Mouse (Mus musculus) kidney, postnatal 0 days (tissue): Measurements from ENCODE around the gene Mylip. TPM values are rescaled to one million over a fixed set of nuclear protein-coding genes. Genes with fewer than 3 reads are reported as not detected.

Experiments
- ATAC-seq: fragments of 200-750 bp; cut with Nextera tagmentation; replicated peaks from 2 replicates; pipeline ENCODE4 v1.8.0; 2017; ENCODE audit warnings: low read depth, moderate number of reproducible peaks, moderate TSS enrichment, moderate library complexity; ENCODE audit not compliant: low FRiP score
- DNase-seq: peaks from one replicate; pipeline ENCODE4 v3.0.0-alpha.2; 2016; ENCODE audit warnings: low spot score
- H3K27ac ChIP-seq: fragments of 300-500 bp; sonication (generic); 2 replicates; pipeline ENCODE4 v1.5.1; 2014; ENCODE audit warnings: mild to moderate bottlenecking
- H3K27me3 ChIP-seq: fragments of 300-500 bp; sonication (generic); 2 replicates; pipeline ENCODE4 v1.6.1; 2014; ENCODE audit warnings: low read length, mixed read lengths; ENCODE audit not compliant: insufficient read depth
- H3K36me3 ChIP-seq: fragments of 300-500 bp; sonication (generic); 2 replicates; pipeline ENCODE4 v1.6.1; 2014; ENCODE audit warnings: low read length, mixed read lengths; ENCODE audit not compliant: insufficient read depth
- H3K4me1 ChIP-seq: fragments of 300-500 bp; sonication (generic); replicated peaks from 2 replicates; pipeline ENCODE4 v1.6.1; 2014; ENCODE audit warnings: antibody characterized with exemption, low read length, mixed read lengths; ENCODE audit not compliant: insufficient read depth
- H3K4me2 ChIP-seq: fragments of 300-500 bp; sonication (generic); 2 replicates; pipeline ENCODE4 v1.6.1; 2014; ENCODE audit warnings: mild to moderate bottlenecking, low read length, moderate library complexity, mixed read lengths
- H3K4me3 ChIP-seq: fragments of 300-500 bp; sonication (generic); replicated peaks from 2 replicates; pipeline ENCODE4 v1.5.1; 2014; ENCODE audit warnings: low read depth, low read length
- H3K9ac ChIP-seq: fragments of 300-500 bp; sonication (generic); 2 replicates; pipeline ENCODE4 v1.6.1; 2014; ENCODE audit warnings: low read depth, low read length
- H3K9me3 ChIP-seq: fragments of 300-500 bp; sonication (generic); replicated peaks from 2 replicates; pipeline ENCODE4 v1.6.1; 2016; ENCODE audit warnings: low read length, inconsistent platforms, mixed read lengths
- CTCF ChIP-seq: IDR thresholded peaks from 2 replicates; pipeline ENCODE4 v1.5.1; 2016; ENCODE audit warnings: antibody characterized with exemption, low read depth, mild to moderate bottlenecking, moderate library complexity
- WGBS: fragments of 180-500 bp; shearing (Covaris S2); extraction: QIAGEN DNeasy Blood & Tissue Kit; methylation state at CpG from one replicate; pipeline ENCODE4 v1.1.7; 2014; 5-methylcytosine and 5-hydroxymethylcytosine counted together
- polyA plus RNA-seq: library from polyadenylated mRNA; unstranded; fragments of >200 nt; fragmentation: Nextera tagmentation; extraction: Ambion mirVana; gene quantifications from 2 replicates; pipeline ENCODE4 v1.2.1, GENCODE M21; 2015

Mylip gene
- polyA plus RNA-seq, 1 experiment from 2014 or later: 7.5 TPM

DNA sequence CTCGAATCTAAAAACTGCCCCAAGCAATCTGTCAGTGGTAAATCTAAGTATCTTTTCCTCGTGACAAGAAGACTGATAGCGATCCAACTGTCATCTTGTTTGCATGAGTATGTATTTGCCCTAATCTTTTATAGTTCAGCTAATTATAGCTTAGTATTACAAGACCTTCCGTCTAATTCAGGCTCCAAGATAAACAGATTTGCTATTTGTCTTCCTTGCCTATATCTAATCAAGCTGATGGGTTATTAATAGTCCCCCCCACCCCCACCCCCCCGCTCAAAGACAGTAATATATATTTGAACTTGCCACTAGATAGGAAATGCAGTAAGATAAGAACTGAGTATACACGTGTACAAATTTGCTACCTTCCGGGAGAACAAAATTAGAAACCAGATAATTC, 7.3 kb upstream of the Mylip start:
- H3K4me3 ChIP-seq: no peak overlapping the region
- no peaks in the 10 kb centered on the region for H3K4me1 ChIP-seq
- no peaks in the 10 kb centered on the region for H3K36me3 ChIP-seq
- no peaks in the 10 kb centered on the region for H3K9me3 ChIP-seq
- H3K27ac ChIP-seq: no peak overlapping the region
- DNase-seq (no peak), ATAC-seq (no peak)
- WGBS: 47% methylated on average over 7 of the region's 7 CpGs
- no peak overlapping the region for H3K9ac ChIP-seq
- no peaks in the 10 kb centered on the region for H3K27me3 ChIP-seq
- H3K4me2 ChIP-seq: no peak overlapping the region
- TF ChIP-seq CTCF: no peak

DNA sequence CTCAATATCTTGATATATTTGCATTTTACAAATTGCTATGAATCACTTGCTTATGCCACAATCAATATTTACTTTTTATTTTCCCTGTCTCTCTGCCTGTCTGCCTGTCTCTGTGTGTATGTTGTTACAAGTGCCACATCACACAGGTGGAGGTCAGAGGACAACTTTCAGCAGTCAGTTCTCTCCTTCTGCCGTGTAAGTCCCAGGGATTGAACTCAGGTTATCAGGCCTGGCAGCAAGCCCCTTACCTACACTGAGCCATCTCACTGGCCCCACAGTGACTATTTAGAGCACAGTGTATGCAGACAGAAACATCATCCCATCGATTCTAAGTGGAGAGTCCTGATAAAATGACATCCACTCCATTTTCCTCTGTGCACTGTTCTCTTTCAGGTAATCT, 4.9 kb upstream of the Mylip start:
- no peak for ATAC-seq
- H3K4me2 ChIP-seq: no peak overlapping the region
- no peak for TF ChIP-seq CTCF
- H3K36me3 ChIP-seq: no peaks in the 10 kb centered on the region
- no peak overlapping the region for H3K9ac ChIP-seq
- no peak for DNase-seq
- H3K27me3 ChIP-seq: no peaks in the 10 kb centered on the region
- H3K4me3 ChIP-seq: no peak overlapping the region
- 77% methylated on average over 2 of the region's 2 CpGs for WGBS
- no peaks in the 10 kb centered on the region for H3K9me3 ChIP-seq
- H3K4me1 ChIP-seq: no peaks in the 10 kb centered on the region
- H3K27ac ChIP-seq: no peak overlapping the region

DNA sequence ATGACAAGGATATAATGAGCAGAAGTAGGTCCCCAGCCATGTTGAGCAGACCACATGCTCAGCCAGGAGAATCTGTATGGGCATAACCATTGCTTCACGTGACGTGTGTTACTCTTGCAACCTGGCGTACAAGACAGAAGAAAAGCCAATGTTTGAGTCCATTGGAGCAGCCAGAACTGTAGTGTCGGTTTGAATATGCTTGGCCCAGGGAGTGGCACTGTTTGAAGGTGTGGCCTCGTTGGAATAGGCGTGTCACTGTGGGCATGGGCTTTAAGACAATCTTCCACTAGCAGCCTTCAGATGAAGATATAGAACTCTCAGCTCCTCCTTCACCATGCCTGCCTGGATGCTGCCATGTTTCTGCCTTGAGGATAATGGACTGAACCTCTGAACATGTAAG, 4.0 kb upstream of the Mylip start:
- Histone ChIP-seq H3K4me1 (no peaks in the 10 kb centered on the region), H3K27ac (no peak overlapping the region), H3K4me3 (no peak overlapping the region), H3K27me3 (no peaks in the 10 kb centered on the region), H3K4me2 (no peak overlapping the region), H3K9me3 (no peaks in the 10 kb centered on the region), H3K36me3 (no peaks in the 10 kb centered on the region), H3K9ac (no peak overlapping the region)
- DNase-seq (no peak), ATAC-seq (no peak)
- WGBS: 92% methylated on average over 6 of the region's 6 CpGs
- TF ChIP-seq CTCF: no peak

GRCm38 (mm10) chr13:45386253-45386652, 3.3 kb upstream of the Mylip start:
- no peaks in the 10 kb centered on the region for H3K4me1 ChIP-seq
- DNase-seq (no peak), ATAC-seq (no peak)
- no peak for TF ChIP-seq CTCF
- H3K27me3 ChIP-seq: no peaks in the 10 kb centered on the region
- no peak overlapping the region for H3K27ac ChIP-seq
- no peaks in the 10 kb centered on the region for H3K9me3 ChIP-seq
- no peak overlapping the region for H3K4me3 ChIP-seq
- H3K36me3 ChIP-seq: no peaks in the 10 kb centered on the region
- H3K4me2 ChIP-seq: no peak overlapping the region
- H3K9ac ChIP-seq: no peak overlapping the region
- WGBS: 80% methylated on average over 14 of the region's 14 CpGs

- Histone ChIP-seq H3K4me3 (no peak overlapping the region), H3K27ac (no peak overlapping the region), H3K9ac (no peak overlapping the region), H3K4me2 (no peak overlapping the region), H3K36me3 (no peaks in the 10 kb centered on the region), H3K4me1 (peaks cover 3% of the 10 kb centered on the region), H3K27me3 (no peaks in the 10 kb centered on the region), H3K9me3 (no peaks in the 10 kb centered on the region)
- WGBS: 98% methylated on average over 4 of the region's 4 CpGs
- DNase-seq (no peak), ATAC-seq (no peak)
- TF ChIP-seq CTCF: peak; percentile 25; the same call in 1 of the 2 replicates
Observed at GRCm38 (mm10) chr13:45387231-45387630, 2.3 kb upstream of the Mylip start.

DNA sequence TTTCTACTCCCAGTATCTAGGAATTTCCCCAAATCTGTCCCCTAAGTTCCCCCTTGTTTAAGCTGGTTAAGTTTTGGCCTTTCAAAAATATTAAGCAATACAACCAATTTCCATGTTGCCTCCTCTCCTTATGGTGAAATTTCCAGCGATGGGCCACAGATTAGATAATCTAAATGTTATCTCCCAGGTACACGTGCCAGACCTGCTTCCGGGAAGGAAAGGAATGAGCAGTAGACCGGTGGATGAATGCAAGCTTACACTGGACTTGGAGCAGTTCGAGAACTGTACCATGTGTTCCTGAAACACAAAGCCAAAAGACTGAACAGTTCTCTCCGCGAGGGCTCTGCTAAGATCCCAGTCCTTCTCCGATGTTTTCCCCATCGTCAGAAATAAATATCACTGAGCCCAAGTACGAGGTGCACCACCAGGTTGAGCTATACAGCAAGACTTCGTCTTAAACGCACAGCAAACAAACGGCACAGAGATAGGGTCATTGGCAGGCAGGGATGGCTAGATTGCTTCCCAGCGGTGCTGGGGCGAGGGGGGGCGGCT, 1.2 kb upstream of the Mylip start:
- Histone ChIP-seq H3K27me3 (no peaks in the 10 kb centered on the region), H3K9me3 (no peaks in the 10 kb centered on the region), H3K4me2 (no peak overlapping the region), H3K4me1 (peaks cover 12% of the 10 kb centered on the region), H3K4me3 (no peak overlapping the region), H3K27ac (no peak overlapping the region), H3K9ac (no peak overlapping the region), H3K36me3 (no peaks in the 10 kb centered on the region)
- TF ChIP-seq CTCF: no peak
- DNase-seq: no peak
- ATAC-seq: no peak
- WGBS: 76% methylated on average over 16 of the region's 16 CpGs

- Histone ChIP-seq H3K4me1 (peaks cover 13% of the 10 kb centered on the region), H3K36me3 (no peaks in the 10 kb centered on the region), H3K4me3 (peak overlapping the region; percentile 75), H3K9me3 (no peaks in the 10 kb centered on the region), H3K27ac (no peak overlapping the region), H3K4me2 (peak overlapping the region; percentile 71), H3K27me3 (no peaks in the 10 kb centered on the region), H3K9ac (no peak overlapping the region)
- DNase-seq (no peak), ATAC-seq (no peak)
- 38% methylated on average over 4 of the region's 4 CpGs for WGBS
- TF ChIP-seq CTCF: no peak
Observed at GRCm38 (mm10) chr13:45388889-45389288, 653 bp upstream of the Mylip start.
